Mouse (Mus musculus) stomach, postnatal 0 days (tissue): Measurements from ENCODE around the gene Arhgef2.

Experiments
- CTCF ChIP-seq: IDR thresholded peaks from 2 replicates; pipeline ENCODE4 v1.5.1; 2016; ENCODE audit warnings: antibody characterized with exemption, low read depth, mild to moderate bottlenecking, moderate library complexity
- EP300 ChIP-seq: optimal IDR thresholded peaks from 2 replicates; pipeline ENCODE3; 2016; ENCODE audit warnings: antibody characterized with exemption

- TF ChIP-seq EP300 (no peak), CTCF (no peak)
Observed at GRCm38 (mm10) chr3:88633056-88633455, 27.3 kb downstream of the Arhgef2 start.
